Mouse (Mus musculus) layer of hippocampus, postnatal 10 days (tissue): ENCODE results near the gene Id1. TPM values are rescaled to one million over a fixed set of nuclear protein-coding genes. Genes with fewer than 3 reads are reported as not detected.

ENCODE experiments used
- DNase-seq, 2 experiments: peaks; one replicate each; pipeline ENCODE4 v3.0.0; 2021; ENCODE audit warnings: low spot score in 2 of 2
- total RNA-seq, 2 experiments: library from RNA; stranded (reverse); gene quantifications; 2 replicates each; pipeline ENCODE4 v1.2.3; 2021

Id1 gene
- total RNA-seq, 2 experiments from 2014 or later = 29.0 to 31.2 TPM

GRCm38 (mm10) chr2:152742435-152742834, 6.4 kb downstream of the Id1 start:
- peak; percentile 65 to 70 for DNase-seq

- no peak for DNase-seq
These were observed 18.1 kb downstream of the Id1 start, which contains the start of gene Cox4i2 for GRCm38 (mm10) chr2:152753944-152754711. Gene Cox4i2, plus strand, starts transcription at chr2:152754173.

GRCm38 (mm10) chr2:152756474-152757393, 20.7 kb downstream of the Id1 start:
- DNase-seq = no peak

GRCm38 (mm10) chr2:152757478-152757877, 21.4 kb downstream of the Id1 start:
- DNase-seq = no peak

- DNase-seq = no peak
These were observed 22.3 kb downstream of the Id1 start for GRCm38 (mm10) chr2:152758351-152758750.

- no peak for DNase-seq
These were observed 27.3 kb downstream of the Id1 start for GRCm38 (mm10) chr2:152763310-152763709.

GRCm38 (mm10) chr2:152764172-152765044, 28.4 kb downstream of the Id1 start:
- DNase-seq = no peak

GRCm38 (mm10) chr2:152765045-152765674, 29.1 kb downstream of the Id1 start:
- no peak for DNase-seq

- peak; percentile 92 to 93 for DNase-seq
These were observed 30.5 kb downstream of the Id1 start for GRCm38 (mm10) chr2:152766387-152767123.

GRCm38 (mm10) chr2:152767618-152768271, 31.7 kb downstream of the Id1 start:
- DNase-seq = peak in 1 of 2 experiments; percentile 45

- no peak for DNase-seq
These were observed 33.6 kb downstream of the Id1 start for GRCm38 (mm10) chr2:152769677-152770076.

- no peak for DNase-seq
These were observed 35.5 kb downstream of the Id1 start for GRCm38 (mm10) chr2:152771571-152771970.

- DNase-seq = no peak
These were observed 36.2 kb downstream of the Id1 start for GRCm38 (mm10) chr2:152772231-152772630.

GRCm38 (mm10) chr2:152775357-152775756, 39.3 kb downstream of the Id1 start:
- DNase-seq = no peak

- no peak for DNase-seq
These were observed 40.0 kb downstream of the Id1 start for GRCm38 (mm10) chr2:152776019-152776418.

- DNase-seq = peak; percentile 40 to 44
These were observed 40.4 kb downstream of the Id1 start for GRCm38 (mm10) chr2:152776435-152776834.

GRCm38 (mm10) chr2:152777081-152777480, 41.0 kb downstream of the Id1 start:
- no peak for DNase-seq

GRCm38 (mm10) chr2:152780466-152780865, 44.4 kb downstream of the Id1 start:
- DNase-seq = no peak

- no peak for DNase-seq
These were observed 45.1 kb downstream of the Id1 start for GRCm38 (mm10) chr2:152781031-152781711.
